ENCODE assay signal across 7 mouse cellular contexts in genomic region chr5:33658664-33659050, GRCm38 (mm10). TPM values are rescaled to one million over a fixed set of nuclear protein-coding genes. Genes with fewer than 3 reads are reported as not detected.
DNase-seq lines count a peak whose midpoint lies in the region; ATAC-seq lines count a peak whose summit lies in the region.

No protein-coding gene starts in this region.

- H3K4me3 ChIP-seq in lung, embryonic 16.5 days (ENCODE audit: low read length), result peak overlapping the region; percentile 92
- H3K4me3 ChIP-seq in limb, embryonic 15.5 days, result peak overlapping the region; percentile 71
- H3K4me3 ChIP-seq in stomach, embryonic 16.5 days (replicated peaks; ENCODE audit: low read length), result peak overlapping the region; percentile 86

- H3K9ac ChIP-seq in lung, embryonic 16.5 days (ENCODE audit: low read length), result peak overlapping the region; percentile 89
- peak overlapping the region; percentile 60 for H3K9ac ChIP-seq in limb, embryonic 15.5 days
- H3K9ac ChIP-seq in stomach, embryonic 16.5 days (ENCODE audit: low read length), result peak overlapping the region; percentile 88

- H3K4me2 ChIP-seq in lung, embryonic 16.5 days (ENCODE audit: low read depth, low read length), result peak overlapping the region; percentile 92
- H3K4me2 ChIP-seq in limb, embryonic 15.5 days, result peak overlapping the region; percentile 78
- peak overlapping the region; percentile 81 for H3K4me2 ChIP-seq in stomach, embryonic 16.5 days (ENCODE audit: low read depth, low read length)

- no peaks in the 10 kb centered on the region for H3K9me3 ChIP-seq in lung, embryonic 16.5 days (ENCODE audit: control insufficient read depth, low read length)
- no peaks in the 10 kb centered on the region for H3K9me3 ChIP-seq in limb, embryonic 15.5 days
- no peaks in the 10 kb centered on the region for H3K9me3 ChIP-seq in stomach, embryonic 16.5 days (replicated peaks; ENCODE audit: control insufficient read depth, low read length)

- no peak for ATAC-seq in lung, embryonic 16.5 days (ENCODE audit: low read depth)
- ATAC-seq in erythroid progenitor cell, adult 5-6 weeks (replicated peaks; ENCODE audit: low FRiP score, poor library complexity, severe bottlenecking), result peak; percentile 8
- ATAC-seq in limb, embryonic 15.5 days (ENCODE audit: insufficient number of reproducible peaks, low FRiP score, low TSS enrichment, low read depth), result no peak
- ATAC-seq in stomach, embryonic 16.5 days (ENCODE audit: insufficient read depth, low FRiP score), result 0 out of 2 replicates have a peak, but pooled peaks have one; percentile 0

- peaks cover 21% of the 10 kb centered on the region for H3K36me3 ChIP-seq in lung, embryonic 16.5 days (ENCODE audit: control insufficient read depth, insufficient read depth, low read length)
- H3K36me3 ChIP-seq in limb, embryonic 15.5 days, result peaks cover 35% of the 10 kb centered on the region
- H3K36me3 ChIP-seq in stomach, embryonic 16.5 days (ENCODE audit: control insufficient read depth, insufficient read depth, low read length), result no peaks in the 10 kb centered on the region; the same call in 1 of the 2 replicates

- WGBS in lung, embryonic 16.5 days, result under 1% methylated on average over 26 of the region's 26 CpGs
- WGBS in limb, embryonic 15.5 days, result under 1% methylated on average over 26 of the region's 26 CpGs
- WGBS in stomach, embryonic 16.5 days, result under 1% methylated on average over 26 of the region's 26 CpGs

- H3K27ac ChIP-seq in lung, embryonic 16.5 days (ENCODE audit: low read length), result peak overlapping the region; percentile 66
- H3K27ac ChIP-seq in limb, embryonic 15.5 days, result peak overlapping the region; percentile 97; the same call in 1 of the 2 replicates
- peak overlapping the region; percentile 79 for H3K27ac ChIP-seq in stomach, embryonic 16.5 days (ENCODE audit: low read length)

- peaks cover 18% of the 10 kb centered on the region for H3K4me1 ChIP-seq in lung, embryonic 16.5 days (replicated peaks; ENCODE audit: control insufficient read depth, insufficient read depth, low read length)
- H3K4me1 ChIP-seq in limb, embryonic 15.5 days, result peaks cover 37% of the 10 kb centered on the region
- H3K4me1 ChIP-seq in stomach, embryonic 16.5 days (ENCODE audit: control insufficient read depth, insufficient read depth, low read length), result peaks cover 25% of the 10 kb centered on the region

- no peaks in the 10 kb centered on the region for H3K27me3 ChIP-seq in lung, embryonic 16.5 days (ENCODE audit: control insufficient read depth, insufficient read depth, low read depth, low read length)
- H3K27me3 ChIP-seq in limb, embryonic 15.5 days, result no peaks in the 10 kb centered on the region
- no peaks in the 10 kb centered on the region for H3K27me3 ChIP-seq in stomach, embryonic 16.5 days (ENCODE audit: control insufficient read depth, insufficient read depth, low read length)

- no peak for DNase-seq in lung, postnatal 25 days (ENCODE audit: low spot score)
- no peak for DNase-seq in embryo, embryonic 10.5 days (ENCODE audit: low spot score)
- DNase-seq in spleen, adult 18-20 months, result no peak

RNA-seq across cellular contexts. Expression of gene Tmem129, which starts 0.4 kb away (rescaled TPM):
- polyA plus RNA-seq in lung, embryonic 16.5 days (2015; fragmentation: Nextera tagmentation; extraction: Ambion mirVana), result 41.0 and 41.8 TPM in 2 replicates
- total RNA-seq in erythroid progenitor cell, adult 5-6 weeks (2015; ENCODE audit: low replicate concordance), result 44.4 and 49.4 TPM in 2 replicates
- 28.2 and 37.7 TPM in 2 replicates for total RNA-seq in erythroid progenitor cell, adult 5-6 weeks (2017; ENCODE audit: low replicate concordance)
- polyA plus RNA-seq in limb, embryonic 15.5 days (2015; fragmentation: Nextera tagmentation; extraction: Ambion mirVana), result 45.8 and 49.7 TPM in 2 replicates
- polyA plus RNA-seq in stomach, embryonic 16.5 days (2015; fragmentation: Nextera tagmentation; extraction: Ambion mirVana), result 34.0 and 40.6 TPM in 2 replicates

RNA-seq across cellular contexts. Expression of gene Tacc3, which starts 0.7 kb away (rescaled TPM):
- polyA plus RNA-seq in lung, embryonic 16.5 days (2015; fragmentation: Nextera tagmentation; extraction: Ambion mirVana), result 190 and 214 TPM in 2 replicates
- 544 and 682 TPM in 2 replicates for total RNA-seq in erythroid progenitor cell, adult 5-6 weeks (2015; ENCODE audit: low replicate concordance)
- 404 and 639 TPM in 2 replicates for total RNA-seq in erythroid progenitor cell, adult 5-6 weeks (2017; ENCODE audit: low replicate concordance)
- 150 and 151 TPM in 2 replicates for polyA plus RNA-seq in limb, embryonic 15.5 days (2015; fragmentation: Nextera tagmentation; extraction: Ambion mirVana)
- 137 and 145 TPM in 2 replicates for polyA plus RNA-seq in stomach, embryonic 16.5 days (2015; fragmentation: Nextera tagmentation; extraction: Ambion mirVana)

RNA-seq across cellular contexts. Expression of gene Slbp, which starts 6.3 kb away (rescaled TPM):
- polyA plus RNA-seq in lung, embryonic 16.5 days (2015; fragmentation: Nextera tagmentation; extraction: Ambion mirVana), result 242 and 259 TPM in 2 replicates
- total RNA-seq in erythroid progenitor cell, adult 5-6 weeks (2015; ENCODE audit: low replicate concordance), result 377 and 483 TPM in 2 replicates
- 503 and 597 TPM in 2 replicates for total RNA-seq in erythroid progenitor cell, adult 5-6 weeks (2017; ENCODE audit: low replicate concordance)
- polyA plus RNA-seq in limb, embryonic 15.5 days (2015; fragmentation: Nextera tagmentation; extraction: Ambion mirVana), result 204 and 206 TPM in 2 replicates
- polyA plus RNA-seq in stomach, embryonic 16.5 days (2015; fragmentation: Nextera tagmentation; extraction: Ambion mirVana), result 174 and 190 TPM in 2 replicates

RNA-seq across cellular contexts. Expression of gene Gm9903, which starts 28.9 kb away (rescaled TPM):
- polyA plus RNA-seq in lung, embryonic 16.5 days (2015; fragmentation: Nextera tagmentation; extraction: Ambion mirVana), result 0.16 and 0.39 TPM in 2 replicates
- total RNA-seq in erythroid progenitor cell, adult 5-6 weeks (2015; ENCODE audit: low replicate concordance), result not detected in 2 replicates
- 0.77 TPM in 1 of 2 replicates, not detected in the other for total RNA-seq in erythroid progenitor cell, adult 5-6 weeks (2017; ENCODE audit: low replicate concordance)
- polyA plus RNA-seq in limb, embryonic 15.5 days (2015; fragmentation: Nextera tagmentation; extraction: Ambion mirVana), result 0.29 and 0.35 TPM in 2 replicates
- polyA plus RNA-seq in stomach, embryonic 16.5 days (2015; fragmentation: Nextera tagmentation; extraction: Ambion mirVana), result 0.27 and 0.51 TPM in 2 replicates

RNA-seq across cellular contexts. Expression of gene Fam53a, which starts 29.2 kb away (rescaled TPM):
- polyA plus RNA-seq in lung, embryonic 16.5 days (2015; fragmentation: Nextera tagmentation; extraction: Ambion mirVana), result 44.3 and 53.6 TPM in 2 replicates
- 8.0 and 9.7 TPM in 2 replicates for total RNA-seq in erythroid progenitor cell, adult 5-6 weeks (2015; ENCODE audit: low replicate concordance)
- total RNA-seq in erythroid progenitor cell, adult 5-6 weeks (2017; ENCODE audit: low replicate concordance), result 3.0 and 29.2 TPM in 2 replicates
- 62.5 and 69.1 TPM in 2 replicates for polyA plus RNA-seq in limb, embryonic 15.5 days (2015; fragmentation: Nextera tagmentation; extraction: Ambion mirVana)
- 50.3 and 53.3 TPM in 2 replicates for polyA plus RNA-seq in stomach, embryonic 16.5 days (2015; fragmentation: Nextera tagmentation; extraction: Ambion mirVana)

Comparison
In these comparisons a context has a peak if more than half of its experiments do, and no peak if none do; other contexts are left out.
1. ATAC-seq: peak in erythroid progenitor cell, adult 5-6 weeks (single experiment) and stomach, embryonic 16.5 days (single experiment); none in lung, embryonic 16.5 days (single experiment) and limb, embryonic 15.5 days (single experiment).
2. Peak in every context shown above with its lines, with median percentiles within 50 percentile points of each other: H3K27ac ChIP-seq, H3K4me2 ChIP-seq, H3K4me3 ChIP-seq and H3K9ac ChIP-seq.